Mouse (Mus musculus) kidney, postnatal 14 days (tissue): ENCODE data around the gene Eapp.
"Not testable (repeated sequence)": the region's sequence is repeated elsewhere in the genome, so short reads cannot be mapped to it uniquely, and the experiment has no call there.

Experiments
- DNase-seq: peaks from one replicate; pipeline ENCODE4 v3.0.0; 2022; ENCODE audit warnings: mixed read lengths

Eapp gene

DNA sequence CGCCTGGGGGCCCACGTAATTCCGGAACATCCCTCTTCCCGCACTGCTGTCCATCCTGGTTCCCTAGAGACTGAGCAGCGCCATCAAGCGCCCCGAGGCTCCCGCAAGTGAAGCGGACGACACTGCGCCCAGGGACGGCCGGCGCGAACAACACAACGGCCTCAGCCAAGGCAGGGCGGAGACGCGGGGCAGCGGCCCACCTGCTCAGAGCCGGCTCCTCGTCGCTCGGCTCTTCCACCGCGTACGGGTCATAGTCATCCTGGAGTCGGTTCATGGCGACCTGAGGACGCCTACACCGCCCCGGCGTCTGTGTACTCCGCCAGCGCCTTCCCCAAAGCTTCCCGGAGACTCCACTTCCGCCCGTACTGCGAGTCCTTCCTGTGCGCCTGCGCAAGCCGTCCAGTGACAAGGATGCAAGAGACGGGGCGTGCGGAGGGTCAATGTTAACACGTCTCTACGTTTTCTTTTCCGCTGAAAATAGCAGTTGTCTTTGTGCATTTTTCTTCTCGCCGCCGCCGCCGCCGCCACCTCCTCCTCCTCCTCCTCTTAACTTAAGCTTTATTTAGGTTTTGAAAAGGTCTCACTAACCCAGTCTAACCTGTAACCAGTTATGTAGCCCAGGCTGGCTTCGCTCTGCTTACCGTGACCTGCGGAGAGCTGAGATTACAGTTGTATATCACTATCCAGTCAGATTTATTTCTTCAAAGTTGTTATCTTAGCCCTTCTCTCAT is at the start of gene Eapp:
Gene Eapp (minus strand): TSS at position 387 of the 731 bp plus-strand sequence.
- peak; percentile 97 for DNase-seq

- peak; percentile 20 for DNase-seq
These were observed 43.1 kb upstream of the Eapp start for GRCm38 (mm10) chr12:54738661-54739243.

- DNase-seq: not testable (repeated sequence)
These were observed 42.4 kb upstream of the Eapp start for GRCm38 (mm10) chr12:54737891-54738660.

GRCm38 (mm10) chr12:54734307-54735131 is 38.8 kb upstream of the Eapp start:
- peak; percentile 34 for DNase-seq

GRCm38 (mm10) chr12:54729140-54730059 is 33.7 kb upstream of the Eapp start:
- DNase-seq: not testable (repeated sequence)

GRCm38 (mm10) chr12:54718871-54719786 is 23.4 kb upstream of the Eapp start:
- not testable (repeated sequence) for DNase-seq

DNA sequence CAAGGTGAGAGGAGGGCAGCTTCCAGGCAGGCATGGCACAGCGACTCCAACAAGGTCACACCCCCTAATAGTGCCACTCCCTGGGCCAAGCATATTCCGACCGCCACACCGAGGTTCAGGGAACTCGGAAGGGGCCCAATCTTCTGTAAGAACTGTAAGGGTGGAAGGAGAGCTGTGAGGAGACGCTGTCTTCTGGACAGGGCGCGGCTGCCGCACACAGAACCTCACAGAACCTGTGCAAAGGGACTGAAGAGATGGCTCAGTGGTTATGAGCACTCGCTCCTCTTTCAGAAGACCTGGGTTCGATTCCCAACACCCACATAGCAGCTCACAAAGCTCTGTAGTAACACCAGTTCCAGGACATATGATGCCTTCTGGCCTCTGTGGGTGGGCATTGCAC is 21.8 kb upstream of the Eapp start:
- DNase-seq: not testable (repeated sequence)

- DNase-seq: not testable (repeated sequence)
These were observed 18.3 kb upstream of the Eapp start for GRCm38 (mm10) chr12:54713822-54714626.

GRCm38 (mm10) chr12:54710494-54710879 is 14.8 kb upstream of the Eapp start:
- peak; percentile 44 for DNase-seq

DNA sequence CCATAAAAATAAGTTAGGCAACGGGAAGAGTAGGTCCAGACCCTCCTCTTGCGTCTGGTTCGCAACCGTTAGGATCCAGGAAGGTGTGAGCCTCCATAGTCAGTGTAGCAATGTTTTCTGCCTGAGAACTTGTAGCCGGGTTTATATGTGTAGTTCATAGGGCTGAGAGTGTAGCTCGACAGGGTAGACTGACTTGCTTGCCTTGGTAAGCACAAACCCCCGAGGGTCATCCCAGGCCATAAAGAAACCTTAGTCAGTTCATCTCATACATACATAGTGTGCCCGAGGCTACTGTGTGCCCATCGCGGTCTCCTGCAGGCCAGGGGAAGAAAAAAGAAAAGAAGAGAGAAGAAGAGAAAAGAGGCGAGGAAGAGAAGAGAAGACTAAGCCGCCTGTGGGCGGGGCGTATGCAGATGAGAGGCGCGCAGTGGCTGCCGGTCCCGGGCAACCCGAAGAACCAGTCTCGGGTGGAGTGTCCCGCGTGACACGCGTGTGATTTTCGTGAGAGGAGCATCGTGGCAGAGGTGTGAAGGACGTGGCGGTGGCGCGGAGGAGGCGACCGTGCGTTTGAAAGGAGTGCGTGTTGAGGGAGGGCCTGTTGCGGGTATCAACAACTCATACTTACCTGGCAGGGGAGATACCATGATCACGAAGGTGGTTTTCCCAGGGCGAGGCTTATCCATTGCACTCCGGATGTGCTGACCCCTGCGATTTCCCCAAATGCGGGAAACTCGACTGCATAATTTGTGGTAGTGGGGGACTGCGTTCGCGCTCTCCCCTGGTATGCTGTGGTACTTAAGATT is 14.2 kb upstream of the Eapp start:
- not testable (repeated sequence) for DNase-seq

DNA sequence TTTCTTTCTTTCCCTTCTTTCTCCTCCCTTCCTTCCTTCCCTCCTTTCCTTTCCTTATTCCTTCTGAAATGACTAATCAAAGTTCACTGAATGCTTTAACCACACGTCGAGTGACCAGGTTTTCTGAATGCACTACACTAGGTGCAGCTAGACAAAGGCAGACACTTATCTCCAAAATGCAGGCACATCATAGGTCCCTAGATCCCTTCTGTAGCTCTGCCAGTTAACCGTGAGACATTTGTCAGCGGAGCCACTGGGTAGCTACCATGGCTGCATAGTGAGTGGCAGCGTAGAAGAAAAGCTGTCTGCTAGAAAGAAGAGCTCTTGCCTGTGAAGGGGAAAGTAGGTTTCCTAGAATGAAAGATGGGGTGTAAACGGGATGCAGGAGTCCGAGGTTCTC is 3.7 kb upstream of the Eapp start:
- DNase-seq: no peak

- DNase-seq: no peak
These were observed 2.1 kb upstream of the Eapp start for GRCm38 (mm10) chr12:54697791-54698250.

DNA sequence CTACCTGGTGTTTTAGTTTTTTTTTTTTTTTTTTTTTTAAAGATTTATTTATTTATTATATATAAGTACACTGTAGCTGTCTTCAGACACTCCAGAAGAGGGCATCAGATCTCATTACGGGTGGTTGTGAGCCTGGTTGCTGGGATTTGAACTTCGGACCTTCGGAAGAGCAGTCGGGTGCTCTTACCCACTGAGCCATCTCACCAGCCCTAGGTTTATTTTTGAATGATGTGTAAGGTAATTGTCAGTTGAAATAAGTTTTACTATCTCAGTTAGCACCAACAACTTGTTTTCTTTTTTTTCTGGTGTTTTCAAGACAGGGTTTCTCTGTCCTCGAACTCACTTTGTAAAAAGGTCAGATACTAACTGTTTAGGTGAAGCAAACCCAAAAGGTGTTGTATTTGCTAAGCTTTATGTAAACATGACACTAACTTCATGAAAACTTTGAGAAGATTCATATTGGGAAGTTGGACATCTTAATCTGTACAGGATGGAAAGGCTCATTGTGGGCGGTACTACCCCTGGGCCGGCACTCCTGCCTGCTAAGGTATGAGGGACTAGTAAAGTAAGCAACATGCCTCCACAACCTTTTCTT is 1.4 kb upstream of the Eapp start:
- peak; percentile 27 for DNase-seq

DNA sequence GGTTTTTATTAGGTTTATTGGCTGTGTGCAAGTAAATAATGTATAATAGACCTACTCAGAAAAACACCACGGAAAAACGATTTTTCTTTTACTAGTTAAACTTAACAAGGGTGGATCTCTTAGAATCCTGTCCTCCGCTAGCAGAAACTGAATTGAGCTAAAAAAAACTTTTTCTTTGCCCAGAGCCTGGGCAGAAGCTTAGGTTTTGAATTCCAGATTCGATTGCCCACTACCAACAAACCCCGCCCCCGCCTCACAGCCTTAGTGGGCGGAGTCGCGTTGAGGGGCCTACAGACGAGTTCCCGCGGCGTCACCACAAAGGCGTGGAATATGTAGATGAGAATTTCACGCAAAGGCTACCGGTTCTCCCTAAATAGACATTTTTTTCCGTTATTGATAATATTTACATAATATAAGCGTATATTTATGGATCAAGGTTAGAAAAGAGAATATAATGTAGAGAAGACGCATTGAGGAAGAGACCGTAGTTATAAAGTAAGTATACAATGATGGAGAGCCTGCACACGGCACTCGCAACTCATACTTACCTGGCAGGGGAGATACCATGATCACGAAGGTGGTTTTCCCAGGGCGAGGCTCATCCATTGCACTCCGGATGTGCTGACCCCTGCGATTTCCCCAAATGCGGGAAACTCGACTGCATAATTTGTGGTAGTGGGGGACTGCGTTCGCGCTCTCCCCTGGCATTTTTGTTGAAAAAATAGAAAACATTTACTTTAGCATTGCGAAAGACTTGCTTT is 725 bp upstream of the Eapp start:
- DNase-seq: peak; percentile 97

DNA sequence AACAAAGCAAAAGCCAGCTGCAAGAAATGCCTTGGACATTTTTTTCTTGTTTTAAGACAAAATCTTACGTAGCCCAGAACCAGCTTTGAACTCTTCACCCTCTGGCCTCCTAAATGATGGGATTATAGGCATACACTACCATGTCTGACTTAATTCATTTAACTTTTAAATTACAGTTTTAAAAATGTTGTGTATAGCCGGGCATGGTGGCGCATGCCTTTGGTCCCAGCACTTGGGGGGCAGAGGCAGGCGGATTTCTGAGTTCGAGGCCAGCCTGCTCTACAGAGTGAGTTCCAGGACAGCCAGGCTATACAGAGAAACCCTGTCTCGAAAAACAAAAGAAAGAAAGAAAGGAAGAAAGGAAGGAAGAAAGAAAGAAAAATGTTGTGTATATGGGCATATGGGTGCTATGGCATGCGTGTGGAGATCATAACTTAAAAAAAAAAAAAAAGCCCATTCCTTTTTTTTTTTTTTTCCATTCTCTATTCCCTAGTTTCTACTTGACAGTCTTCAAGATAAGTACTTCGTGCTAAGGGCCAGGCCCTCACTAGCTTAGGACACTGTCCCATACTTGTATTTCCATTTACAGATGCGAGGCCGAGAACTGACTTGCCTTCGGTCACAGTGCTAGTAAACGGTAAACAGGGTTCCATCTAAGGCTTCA is 718 bp downstream of the Eapp start:
- no peak for DNase-seq

- DNase-seq: no peak
These were observed 6.6 kb downstream of the Eapp start for GRCm38 (mm10) chr12:54689082-54689481.

DNA sequence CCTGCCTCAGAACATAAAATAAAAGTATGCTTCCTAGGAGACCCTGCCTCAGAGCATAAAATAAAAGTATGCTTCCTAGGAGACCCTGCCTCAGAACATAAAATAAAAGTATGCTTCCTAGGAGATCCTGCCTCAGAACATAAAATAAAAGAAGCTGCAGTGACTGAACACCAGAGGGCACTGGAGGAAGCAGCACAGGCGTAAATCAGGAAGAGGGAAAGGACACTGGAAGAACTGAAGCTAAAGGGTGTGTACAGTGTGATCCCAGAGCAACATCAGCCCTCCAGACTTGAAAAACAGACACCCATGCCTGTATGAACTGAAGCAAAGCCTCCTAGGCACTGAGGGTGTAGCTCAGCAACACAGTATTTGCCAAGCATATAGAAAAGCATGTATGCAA is 12.5 kb downstream of the Eapp start:
- DNase-seq: no peak
